Mouse (Mus musculus): ENCODE data around the gene Nefh. TPM values are rescaled to one million over a fixed set of nuclear protein-coding genes. Genes with fewer than 3 reads are reported as not detected.

The Nefh gene
- 0.03 and 0.16 TPM in 2 replicates for polyA plus RNA-seq (2012; rRNA removed)

- DNase-seq (ENCODE audit: low read depth), result no peak
Observed at GRCm38 (mm10) chr11:4947813-4948174, at the start of gene Nefh. Nefh (minus strand) TSS chr11:4948064.

- peak; percentile 94 for DNase-seq (ENCODE audit: low read depth)
Observed at GRCm38 (mm10) chr11:4996621-4997199, 48.8 kb upstream of the Nefh start.

- DNase-seq (ENCODE audit: low read depth), result peak; percentile 75
Observed at GRCm38 (mm10) chr11:4995676-4996075, 47.8 kb upstream of the Nefh start.

- no peak for DNase-seq (ENCODE audit: low read depth)
Observed at GRCm38 (mm10) chr11:4992471-4992870, 44.6 kb upstream of the Nefh start.

- no peak for DNase-seq (ENCODE audit: low read depth)
Observed at GRCm38 (mm10) chr11:4989187-4989586, 41.3 kb upstream of the Nefh start.

- no peak for DNase-seq (ENCODE audit: low read depth)
Observed at GRCm38 (mm10) chr11:4987487-4987852, 39.6 kb upstream of the Nefh start.

GRCm38 (mm10) chr11:4986695-4987486 lies 39.0 kb upstream of the Nefh start, which contains the start of gene Ap1b1:
Ap1b1 (plus strand) TSS chr11:4986824.
- no peak for DNase-seq (ENCODE audit: low read depth)

GRCm38 (mm10) chr11:4984799-4985198 lies 36.9 kb upstream of the Nefh start:
- DNase-seq (ENCODE audit: low read depth), result no peak

- DNase-seq (ENCODE audit: low read depth), result no peak
Observed at GRCm38 (mm10) chr11:4984249-4984648, 36.4 kb upstream of the Nefh start.

GRCm38 (mm10) chr11:4983538-4983937 lies 35.7 kb upstream of the Nefh start:
- DNase-seq (ENCODE audit: low read depth), result no peak

GRCm38 (mm10) chr11:4983010-4983409 lies 35.1 kb upstream of the Nefh start:
- no peak for DNase-seq (ENCODE audit: low read depth)

- no peak for DNase-seq (ENCODE audit: low read depth)
Observed at GRCm38 (mm10) chr11:4975623-4976022, 27.8 kb upstream of the Nefh start.

- no peak for DNase-seq (ENCODE audit: low read depth)
Observed at GRCm38 (mm10) chr11:4974376-4975122, 26.7 kb upstream of the Nefh start.

- no peak for DNase-seq (ENCODE audit: low read depth)
Observed at GRCm38 (mm10) chr11:4973871-4974256, 26.0 kb upstream of the Nefh start.

GRCm38 (mm10) chr11:4972967-4973870 lies 25.4 kb upstream of the Nefh start:
- DNase-seq (ENCODE audit: low read depth), result no peak

- no peak for DNase-seq (ENCODE audit: low read depth)
Observed at GRCm38 (mm10) chr11:4968376-4968775, 20.5 kb upstream of the Nefh start.

- DNase-seq (ENCODE audit: low read depth), result no peak
Observed at GRCm38 (mm10) chr11:4967549-4967948, 19.7 kb upstream of the Nefh start.

- no peak for DNase-seq (ENCODE audit: low read depth)
Observed at GRCm38 (mm10) chr11:4966888-4967287, 19.0 kb upstream of the Nefh start.

GRCm38 (mm10) chr11:4966325-4966724 lies 18.5 kb upstream of the Nefh start:
- DNase-seq (ENCODE audit: low read depth), result no peak

- no peak for DNase-seq (ENCODE audit: low read depth)
Observed at GRCm38 (mm10) chr11:4963099-4963808, 15.4 kb upstream of the Nefh start.

- no peak for DNase-seq (ENCODE audit: low read depth)
Observed at GRCm38 (mm10) chr11:4953918-4954317, 6.1 kb upstream of the Nefh start.
